Mouse (Mus musculus): Measurements from ENCODE around the gene Akt3. TPM values are rescaled to one million over a fixed set of nuclear protein-coding genes. Genes with fewer than 3 reads are reported as not detected.
A peak's percentile ranks its signal among the peaks of the same experiment; 100 is the strongest.

Akt3 gene
- total RNA-seq, 2 experiments from 2014 or later: 7.8 to 12.2 TPM

- DNase-seq (ENCODE audit: low spot score): no peak
Observed at GRCm38 (mm10) chr1:177190358-177190757, 67.6 kb downstream of the Akt3 start.

GRCm38 (mm10) chr1:177188708-177189107 lies 69.3 kb downstream of the Akt3 start:
- DNase-seq (ENCODE audit: low spot score): peak; percentile 34

DNA sequence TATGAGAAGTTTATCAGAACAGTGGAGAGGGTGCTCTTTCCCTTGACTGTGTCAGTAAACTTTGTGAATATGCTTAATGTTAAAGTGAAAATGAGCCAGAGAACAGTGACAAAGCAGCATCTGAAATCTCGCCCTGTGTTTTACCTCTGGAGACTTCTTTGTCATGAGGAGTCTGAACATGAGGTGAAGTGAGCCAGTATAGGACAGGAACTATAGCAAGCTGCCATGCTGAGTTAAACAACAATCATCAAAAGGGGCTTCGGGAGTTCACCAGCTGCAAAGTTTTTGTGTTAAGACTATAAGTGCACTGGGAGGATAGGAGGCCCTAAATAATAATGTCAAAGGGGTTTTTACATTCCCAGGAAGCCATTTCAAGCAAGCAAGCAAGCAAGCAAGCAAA lies 71.3 kb downstream of the Akt3 start:
- DNase-seq (ENCODE audit: low spot score): no peak

- no peak for DNase-seq (ENCODE audit: low spot score)
Observed at GRCm38 (mm10) chr1:177179635-177180034, 78.4 kb downstream of the Akt3 start.

DNA sequence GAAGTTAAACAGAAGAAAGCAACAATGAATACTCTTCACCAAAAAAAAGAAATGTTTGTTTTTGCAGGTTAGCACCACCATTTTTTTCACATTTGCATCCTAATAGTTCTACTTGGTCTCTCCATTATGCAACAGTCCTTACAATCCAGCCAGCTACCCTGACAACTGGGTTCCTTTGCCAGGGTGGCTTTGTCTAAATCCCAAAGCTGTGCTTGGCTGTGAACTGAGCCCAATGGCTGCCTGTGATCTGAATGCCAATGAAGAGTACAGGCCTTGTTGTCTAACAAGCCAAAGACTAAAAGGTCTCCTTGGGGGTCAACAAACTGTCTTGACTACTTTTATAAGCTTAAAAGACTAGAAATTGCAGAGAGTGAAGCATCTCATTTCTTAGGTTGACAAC lies 82.6 kb downstream of the Akt3 start:
- no peak for DNase-seq (ENCODE audit: low spot score)

GRCm38 (mm10) chr1:177171300-177171699 lies 86.7 kb downstream of the Akt3 start:
- no peak for DNase-seq (ENCODE audit: low spot score)

DNA sequence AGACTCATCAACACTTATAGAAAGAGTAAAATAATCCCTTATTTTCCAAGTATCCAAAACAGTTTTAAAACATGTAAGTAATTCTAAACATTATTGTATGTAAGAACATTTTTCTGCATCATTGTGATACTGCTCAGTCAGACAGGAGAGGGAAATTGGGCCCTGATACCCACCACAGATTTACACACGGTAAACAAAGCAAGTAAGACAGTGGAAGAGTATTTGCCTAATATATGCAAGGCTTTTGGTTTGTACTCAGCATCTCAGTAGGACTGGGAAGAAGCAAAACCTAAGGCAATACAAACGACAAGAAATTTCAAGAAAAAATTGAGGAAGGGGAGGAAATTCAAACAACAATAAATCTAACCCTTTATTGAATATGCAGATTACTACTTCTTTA lies 92.2 kb downstream of the Akt3 start:
- DNase-seq (ENCODE audit: low spot score): no peak

DNA sequence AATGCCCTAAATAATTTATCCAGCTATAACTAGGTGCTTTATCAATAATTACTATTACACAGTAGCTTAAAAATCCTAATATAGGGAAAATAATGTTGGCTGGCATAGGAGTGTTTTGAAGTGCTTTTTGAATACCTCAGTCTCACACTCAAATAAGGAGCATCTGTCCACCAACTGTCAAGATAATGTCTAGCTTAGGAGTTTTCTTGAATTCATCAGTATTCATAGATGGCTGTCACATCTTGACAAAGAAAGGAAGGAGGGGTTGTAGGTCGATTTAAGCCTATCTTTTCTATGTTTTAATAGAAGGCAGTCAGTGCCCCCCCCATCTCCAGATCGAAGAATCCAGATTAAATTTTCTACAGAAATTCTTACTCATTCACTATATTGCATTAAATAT lies 92.7 kb downstream of the Akt3 start:
- DNase-seq (ENCODE audit: low spot score): no peak

DNA sequence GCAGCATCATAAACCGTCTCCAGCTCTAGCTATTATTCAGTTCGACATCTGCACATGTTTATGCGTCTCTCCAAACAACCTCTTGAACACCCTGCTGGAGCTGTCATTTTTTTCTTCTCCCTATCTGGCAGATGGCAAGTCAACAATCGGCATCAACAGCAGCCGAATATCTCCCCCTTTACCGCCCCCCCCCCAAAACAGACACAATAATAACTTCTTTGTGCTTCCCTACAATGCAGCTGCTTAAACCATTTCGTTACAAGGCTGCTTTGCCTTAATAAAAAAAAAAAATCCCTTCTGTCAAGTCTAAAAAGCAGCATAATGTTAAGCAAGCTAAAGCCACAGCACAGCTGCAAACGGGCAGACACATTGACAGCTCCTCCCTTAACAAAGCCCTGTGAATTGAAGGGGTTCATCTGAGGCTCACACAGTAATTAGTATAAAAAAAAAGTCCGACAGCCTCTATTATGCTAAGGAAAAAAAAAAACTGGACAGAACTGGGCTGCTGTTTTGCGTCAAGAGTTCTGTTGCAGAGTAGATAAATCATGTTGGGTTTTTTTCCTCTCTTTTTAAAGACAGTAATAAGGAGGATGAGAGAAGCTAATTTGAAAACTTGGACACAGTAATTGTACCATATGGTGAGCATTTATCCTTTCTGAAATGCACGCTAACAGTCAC lies 107.5 kb downstream of the Akt3 start:
- DNase-seq (ENCODE audit: low spot score): no peak

DNA sequence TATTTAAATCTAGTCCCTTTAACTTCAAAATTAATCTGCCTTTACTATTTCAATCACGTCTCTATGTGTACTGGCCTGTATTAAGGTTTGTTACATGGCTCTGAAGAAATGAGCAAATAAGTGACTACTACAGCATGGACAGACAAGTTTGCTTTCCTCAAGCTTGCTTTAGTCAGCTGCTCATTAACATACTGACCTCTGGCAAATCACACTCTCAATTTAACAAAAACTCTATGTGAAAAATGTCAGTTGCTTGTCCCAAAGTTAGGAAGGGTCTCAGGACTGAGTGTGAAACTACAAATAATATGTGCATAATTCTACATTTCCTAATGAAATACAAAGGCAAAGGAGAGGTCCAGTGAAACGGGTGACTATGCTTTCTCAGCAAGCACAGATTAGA lies 109.3 kb downstream of the Akt3 start:
- DNase-seq (ENCODE audit: low spot score): no peak

DNA sequence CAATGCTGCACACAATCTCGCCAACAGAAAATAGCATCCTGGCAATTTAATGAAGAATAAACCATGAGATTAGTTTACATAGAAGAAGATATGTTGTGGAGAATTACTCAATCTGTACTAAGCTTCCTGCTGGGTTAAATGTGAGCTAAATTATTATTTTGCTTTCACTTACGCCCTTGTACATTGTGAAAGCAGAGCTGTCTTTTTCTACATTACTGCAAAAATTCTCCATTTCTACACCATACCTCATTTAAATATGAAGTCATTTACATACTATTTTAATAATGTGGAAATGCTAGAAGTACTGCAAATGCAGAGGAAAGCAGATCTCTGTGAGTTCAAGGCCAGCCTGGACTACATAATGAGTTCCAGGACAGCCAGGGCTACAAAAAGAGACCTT lies 116.5 kb downstream of the Akt3 start:
- no peak for DNase-seq (ENCODE audit: low spot score)

DNA sequence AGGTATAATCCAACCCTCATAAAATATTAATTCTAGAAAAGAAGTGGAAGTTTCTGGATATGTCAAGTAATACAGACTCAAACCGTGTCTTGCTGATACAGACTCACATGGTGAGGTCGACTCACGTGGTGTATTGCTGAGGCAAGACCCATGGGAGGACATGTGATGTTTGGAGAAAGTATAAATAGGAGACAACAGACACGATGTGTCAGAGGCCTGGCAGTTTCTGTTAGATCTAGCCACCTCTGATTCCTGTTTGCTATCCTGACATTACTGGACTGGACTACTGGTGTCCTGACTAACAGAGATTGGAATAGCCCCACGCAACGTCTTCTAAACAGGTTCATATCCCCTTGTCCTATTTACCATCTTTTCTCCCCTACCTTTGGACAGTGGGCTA lies 118.4 kb downstream of the Akt3 start:
- DNase-seq (ENCODE audit: low spot score): peak; percentile 8

DNA sequence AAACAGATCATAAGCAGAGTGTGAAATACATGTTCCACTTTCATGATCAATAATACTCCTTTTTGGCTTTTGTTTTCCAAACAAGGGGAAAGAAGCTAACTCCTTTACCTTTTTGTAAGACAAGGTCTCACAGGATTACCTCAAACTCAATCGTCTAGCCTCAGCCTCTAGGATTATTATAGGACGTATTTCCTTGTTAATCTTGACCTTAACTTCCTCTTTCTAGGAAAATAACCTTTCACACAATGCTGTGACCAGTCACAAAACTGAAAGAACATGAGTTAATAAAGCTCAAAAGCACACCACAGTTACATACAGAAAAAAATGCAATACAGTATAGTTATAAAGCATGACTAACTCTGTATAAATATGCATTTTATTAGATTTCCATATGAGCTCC lies 126.5 kb downstream of the Akt3 start:
- no peak for DNase-seq (ENCODE audit: low spot score)

- DNase-seq (ENCODE audit: low spot score): no peak
Observed at GRCm38 (mm10) chr1:177126674-177127073, 131.3 kb downstream of the Akt3 start.

- no peak for DNase-seq (ENCODE audit: low spot score)
Observed at GRCm38 (mm10) chr1:177110665-177111271, 147.2 kb downstream of the Akt3 start.

DNA sequence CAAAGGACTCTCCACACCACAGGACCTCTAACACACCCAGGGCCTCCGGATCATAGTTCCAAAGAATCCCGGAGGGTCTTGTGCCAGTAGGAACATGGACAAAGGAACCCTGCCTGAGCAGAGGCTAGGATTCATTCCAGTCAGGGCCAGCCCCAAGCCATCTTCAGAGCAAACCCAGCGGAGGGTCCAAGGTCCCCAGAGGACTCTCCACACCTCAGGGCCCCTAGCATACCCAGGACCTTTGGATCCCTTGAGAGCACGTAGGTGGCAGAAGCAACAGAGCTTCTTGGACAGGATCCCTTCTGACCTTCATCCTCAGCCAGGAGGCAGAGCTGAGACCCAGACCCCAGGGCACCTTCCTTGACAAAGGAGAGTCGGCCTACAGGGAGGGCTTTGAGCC lies 167.5 kb downstream of the Akt3 start:
- DNase-seq (ENCODE audit: low spot score): no peak

DNA sequence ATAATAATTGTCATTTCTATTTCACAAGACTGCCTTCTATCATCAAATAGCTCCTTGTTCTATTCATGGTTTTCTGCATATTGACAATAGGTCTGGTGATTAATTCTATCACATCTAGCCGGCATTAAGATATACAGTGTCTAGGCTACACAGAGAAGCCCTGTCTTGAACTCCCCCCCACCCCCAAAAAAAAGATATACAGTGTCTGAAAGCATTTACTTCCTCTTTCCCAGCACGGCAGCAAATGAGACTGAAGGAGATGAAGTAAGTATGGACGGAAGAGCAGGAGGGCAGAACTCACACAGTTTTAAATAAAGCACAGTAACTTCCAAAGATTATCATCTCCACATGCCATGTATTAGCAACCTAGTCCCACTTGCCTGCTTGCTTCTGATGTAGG lies 168.5 kb downstream of the Akt3 start:
- DNase-seq (ENCODE audit: low spot score): no peak

DNA sequence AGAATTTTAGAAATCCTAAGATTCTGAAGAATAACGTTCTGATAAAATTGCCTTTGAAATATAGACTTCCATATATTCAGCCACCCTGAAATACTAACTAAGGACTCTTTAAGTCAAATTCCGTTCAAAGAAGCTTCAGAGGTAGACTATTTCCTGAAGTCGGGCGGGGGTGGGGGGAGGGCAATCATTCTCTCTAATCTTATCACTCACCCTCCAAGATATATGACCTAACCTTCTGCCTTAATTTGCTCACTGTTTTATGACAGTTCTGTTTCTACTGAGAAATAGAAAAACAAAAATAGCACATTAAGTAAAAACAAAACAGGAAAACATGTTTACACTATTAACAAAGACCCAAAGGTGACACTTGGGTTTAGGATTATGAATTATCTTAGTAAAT lies 169.0 kb downstream of the Akt3 start:
- no peak for DNase-seq (ENCODE audit: low spot score)

DNA sequence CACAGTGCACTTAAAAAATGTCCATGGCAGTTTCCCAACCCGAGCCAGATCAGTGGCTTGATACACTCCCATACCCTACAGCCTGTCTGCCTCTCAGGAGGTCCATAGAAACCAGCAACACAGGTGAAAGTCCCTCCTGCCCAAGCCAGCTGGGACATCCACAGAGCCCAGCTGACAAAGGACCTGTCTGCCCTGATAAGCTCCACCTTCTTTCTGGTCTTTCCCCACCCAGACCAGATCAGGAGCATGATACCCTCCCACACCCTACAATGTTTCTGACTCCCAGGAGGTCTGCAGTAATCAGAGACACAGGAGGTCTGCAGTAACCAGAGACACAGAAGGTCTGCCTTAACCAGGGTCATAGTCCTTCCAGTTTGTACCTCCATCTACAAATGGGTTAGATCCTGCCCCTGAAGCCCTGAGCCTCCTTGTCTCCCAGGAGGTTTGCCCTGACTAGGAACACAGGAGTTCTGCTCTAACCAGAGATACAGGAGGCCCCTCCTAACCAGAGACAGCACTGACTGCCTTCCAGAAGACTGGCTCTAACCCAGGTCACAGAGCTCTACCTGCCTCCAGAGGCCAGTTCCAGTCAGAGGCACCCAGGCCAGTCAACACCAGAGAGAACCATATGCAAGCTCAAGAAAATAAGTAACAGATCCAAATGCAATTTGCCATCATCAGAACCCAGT lies 175.9 kb downstream of the Akt3 start:
- no peak for DNase-seq (ENCODE audit: low spot score)

DNA sequence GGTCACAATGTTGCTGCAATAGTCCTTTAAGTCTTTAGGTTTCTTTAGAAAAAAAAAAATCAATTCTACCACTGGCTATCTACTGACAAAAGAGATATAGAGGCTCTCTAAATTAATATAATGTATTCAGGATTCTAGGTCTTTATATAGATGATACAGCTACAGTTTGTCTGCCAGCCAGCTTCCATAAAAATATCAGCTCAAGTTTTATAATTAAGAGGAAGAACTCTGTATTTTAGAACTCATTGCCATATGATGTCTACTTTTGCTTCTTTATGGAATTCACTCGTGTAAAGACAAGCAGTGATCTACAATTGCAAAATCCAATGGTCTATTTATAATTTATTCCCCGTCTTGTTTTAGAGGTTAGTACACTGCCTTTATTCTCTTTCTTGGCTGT lies 188.8 kb downstream of the Akt3 start:
- no peak for DNase-seq (ENCODE audit: low spot score)

DNA sequence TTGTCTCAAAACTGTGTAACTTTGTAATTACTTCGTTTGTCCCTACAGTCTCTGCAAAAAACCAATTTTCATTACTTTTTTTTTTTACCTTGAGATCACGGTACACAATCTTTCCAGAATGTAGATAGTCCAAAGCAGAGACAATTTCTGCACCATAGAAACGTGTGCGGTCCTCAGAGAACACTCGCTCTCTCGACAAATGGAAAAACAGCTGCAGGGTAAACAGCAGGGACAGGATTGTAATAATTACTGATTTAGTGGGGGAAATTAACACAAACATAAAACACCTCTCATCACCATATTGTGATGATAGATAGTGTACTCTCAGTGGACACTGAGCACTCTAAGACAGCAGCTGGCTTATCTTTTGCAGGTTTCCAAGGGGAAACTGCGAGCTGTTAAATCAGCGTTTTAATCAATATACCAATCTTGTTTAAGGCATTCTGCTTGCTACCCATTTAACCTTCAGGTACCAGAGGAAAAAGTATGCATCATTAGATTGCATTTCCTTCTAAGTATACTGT lies 190.8 kb downstream of the Akt3 start:
- DNase-seq (ENCODE audit: low spot score): no peak

DNA sequence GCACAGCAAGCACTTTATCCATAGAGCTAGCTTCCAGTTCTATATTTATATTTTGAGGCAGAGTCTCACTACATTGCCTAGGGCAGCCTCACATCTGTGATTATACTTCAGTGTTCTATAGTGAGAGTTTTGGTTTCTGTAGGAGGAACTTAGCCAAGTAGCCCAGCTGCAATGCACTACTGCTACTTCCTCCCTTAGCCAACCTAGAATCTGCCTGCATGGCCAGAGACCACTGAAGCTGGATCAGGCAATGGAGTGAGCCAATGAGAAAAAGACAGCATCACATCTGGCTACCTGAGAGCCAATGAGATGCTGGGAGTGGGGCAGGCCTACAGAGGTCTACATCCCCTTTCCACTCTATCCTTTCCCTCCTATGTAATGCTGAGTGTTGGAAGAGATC lies 192.3 kb downstream of the Akt3 start:
- no peak for DNase-seq (ENCODE audit: low spot score)

GRCm38 (mm10) chr1:177061761-177062160 lies 196.2 kb downstream of the Akt3 start:
- no peak for DNase-seq (ENCODE audit: low spot score)

Measured in gastrocnemius, adult 18-20 months (tissue).